Mouse (Mus musculus) thymus, postnatal 36 days (tissue): ENCODE data around the gene Gins2.

Source experiments
- DNase-seq, 2 experiments: peaks; one replicate each; pipeline ENCODE4 v3.0.0; 2022; ENCODE audit warnings: mixed read lengths in 2 of 2

Gins2 gene

GRCm38 (mm10) chr8:120599504-120599903 lies 10.4 kb upstream of the Gins2 start:
- DNase-seq: peak; percentile 74 to 77

- no peak for DNase-seq
These were observed 9.5 kb upstream of the Gins2 start for GRCm38 (mm10) chr8:120598579-120598978.

- peak in 1 of 2 experiments; percentile 59 for DNase-seq
These were observed 6.9 kb upstream of the Gins2 start for GRCm38 (mm10) chr8:120595963-120596362.

GRCm38 (mm10) chr8:120594571-120594970 lies 5.5 kb upstream of the Gins2 start:
- no peak for DNase-seq

- no peak for DNase-seq
These were observed 2.6 kb upstream of the Gins2 start for GRCm38 (mm10) chr8:120591587-120592292.

- no peak for DNase-seq
These were observed 817 bp upstream of the Gins2 start for GRCm38 (mm10) chr8:120589921-120590320.

GRCm38 (mm10) chr8:120585521-120585920 lies 3.6 kb downstream of the Gins2 start:
- DNase-seq: no peak

GRCm38 (mm10) chr8:120581811-120582210 lies 7.3 kb downstream of the Gins2 start:
- DNase-seq: peak in 1 of 2 experiments; percentile 16

GRCm38 (mm10) chr8:120581329-120581728 lies 7.8 kb downstream of the Gins2 start:
- DNase-seq: no peak

GRCm38 (mm10) chr8:120580336-120581000 lies 8.6 kb downstream of the Gins2 start:
- peak; percentile 6 to 22 for DNase-seq

- peak in 1 of 2 experiments; percentile 3 for DNase-seq
These were observed 11.3 kb downstream of the Gins2 start for GRCm38 (mm10) chr8:120577821-120578220.

GRCm38 (mm10) chr8:120575801-120576200 lies 13.3 kb downstream of the Gins2 start:
- DNase-seq: peak in 1 of 2 experiments; percentile 13

GRCm38 (mm10) chr8:120574941-120575340 lies 14.2 kb downstream of the Gins2 start:
- DNase-seq: no peak

GRCm38 (mm10) chr8:120573866-120574265 lies 15.2 kb downstream of the Gins2 start:
- DNase-seq: no peak

- peak; percentile 43 to 58 for DNase-seq
These were observed 16.6 kb downstream of the Gins2 start for GRCm38 (mm10) chr8:120572534-120572933.

GRCm38 (mm10) chr8:120571561-120571960 lies 17.5 kb downstream of the Gins2 start:
- no peak for DNase-seq

GRCm38 (mm10) chr8:120569939-120570715 lies 19.0 kb downstream of the Gins2 start:
- peak; percentile 75 to 80 for DNase-seq

GRCm38 (mm10) chr8:120569123-120569522 lies 20.0 kb downstream of the Gins2 start:
- no peak for DNase-seq

GRCm38 (mm10) chr8:120568164-120568798 lies 20.8 kb downstream of the Gins2 start:
- DNase-seq: no peak

GRCm38 (mm10) chr8:120567731-120568130 lies 21.4 kb downstream of the Gins2 start:
- no peak for DNase-seq

GRCm38 (mm10) chr8:120566681-120567080 lies 22.4 kb downstream of the Gins2 start:
- no peak for DNase-seq

- DNase-seq: no peak
These were observed 23.9 kb downstream of the Gins2 start for GRCm38 (mm10) chr8:120565151-120565711.
